Mouse (Mus musculus) G1E (cell line): ENCODE results near the gene Thy1. TPM values are rescaled to one million over a fixed set of nuclear protein-coding genes. Genes with fewer than 3 reads are reported as not detected.

Experiments
- ATAC-seq: 2 replicates; pipeline ENCODE4 v1.8.0; 2016; ENCODE audit warnings: mild to moderate bottlenecking; ENCODE audit not compliant: insufficient number of reproducible peaks, poor library complexity, low FRiP score, severe bottlenecking; ENCODE audit errors: extremely low read depth
- DNase-seq: peaks from one replicate; pipeline ENCODE4 v3.0.0; 2012; ENCODE audit warnings: low spot score
- H3K27me3 ChIP-seq: 2 replicates; pipeline ENCODE4 v1.6.1; 2012; ENCODE audit warnings: mild to moderate bottlenecking, low read length, inconsistent platforms; ENCODE audit not compliant: insufficient read depth
- H3K36me3 ChIP-seq: replicated peaks from 2 replicates; pipeline ENCODE3; 2012; ENCODE audit warnings: mild to moderate bottlenecking, inconsistent platforms
- H3K4me1 ChIP-seq: 2 replicates; pipeline ENCODE4 v1.6.1; 2012; ENCODE audit warnings: low read depth, low read length, inconsistent platforms, mixed read lengths; ENCODE audit not compliant: insufficient read depth
- H3K4me3 ChIP-seq: 2 replicates; pipeline ENCODE4 v1.5.1; 2012; ENCODE audit warnings: low read depth, mild to moderate bottlenecking, inconsistent platforms, low read length, moderate library complexity, mixed read lengths
- H3K9me3 ChIP-seq: replicated peaks from 2 replicates; pipeline ENCODE4 v1.6.1; 2012; ENCODE audit warnings: inconsistent platforms
- CTCF ChIP-seq: IDR thresholded peaks from 2 replicates; pipeline ENCODE4 v1.5.1; 2012; ENCODE audit warnings: low read depth, low read length, inconsistent platforms, mixed read lengths
- GATA1 ChIP-seq: IDR thresholded peaks from 2 replicates; pipeline ENCODE4 v1.6.1; 2012; ENCODE audit warnings: borderline replicate concordance, low read length, inconsistent platforms, mixed read lengths
- GATA2 ChIP-seq: IDR thresholded peaks from 2 replicates; pipeline ENCODE4 v1.6.1; 2012; ENCODE audit warnings: low read depth, low read length, inconsistent platforms, borderline replicate concordance
- POLR2AphosphoS5 ChIP-seq: IDR thresholded peaks from 2 replicates; pipeline ENCODE4 v1.6.1; 2012; ENCODE audit warnings: low read depth, low read length, inconsistent platforms; ENCODE audit not compliant: insufficient replicate concordance
- TAL1 ChIP-seq: conservative IDR thresholded peaks from 2 replicates; pipeline ENCODE4 v1.6.1; 2012; ENCODE audit warnings: low read depth, low read length, inconsistent platforms, mixed read lengths
- polyA plus RNA-seq: library from polyadenylated mRNA; stranded (reverse); fragments of >175 nt; gene quantifications from 2 replicates; pipeline ENCODE4 v1.2.3, GENCODE M21; 2012
- total RNA-seq, 2 experiments: library from RNA; stranded (forward) in 1 of 2; stranded (reverse) in 1 of 2; fragments of 200-1000 nt in 1 of 2; fragments of >200 nt in 1 of 2; fragmentation: Nextera tagmentation in 1 of 2; gene quantifications; 2 replicates each; pipeline ENCODE4 v1.2.3; 2014 to 2017

Thy1 gene
- total RNA-seq (2014; fragmentation: Nextera tagmentation) = not detected in 2 replicates
- total RNA-seq (2017) = 0.12 TPM in 1 of 2 replicates, not detected in the other
- polyA plus RNA-seq = not detected in 2 replicates

GRCm38 (mm10) chr9:44042836-44043707, at the start of gene Thy1:
Gene Thy1, plus strand, starts transcription at chr9:44043384.
- TF ChIP-seq GATA2 (no peak), CTCF (no peak), POLR2AphosphoS5 (no peak), TAL1 (no peak), GATA1 (no peak)
- no peaks in the 10 kb centered on the region for H3K36me3 ChIP-seq
- peaks cover 43% of the 10 kb centered on the region for H3K27me3 ChIP-seq
- peaks cover 14% of the 10 kb centered on the region; the same call in 1 of the 2 replicates for H3K4me1 ChIP-seq
- H3K4me3 ChIP-seq = no peak within 1 kb of the TSS
- ATAC-seq (no peak), DNase-seq (no peak)
- no peaks in the 10 kb centered on the region for H3K9me3 ChIP-seq

- no peaks in the 10 kb centered on the region for H3K9me3 ChIP-seq
- H3K4me1 ChIP-seq = no peaks in the 10 kb centered on the region
- ATAC-seq (no peak), DNase-seq (no peak)
- no peaks in the 10 kb centered on the region for H3K36me3 ChIP-seq
- no peaks in the 10 kb centered on the region for H3K27me3 ChIP-seq
- TF ChIP-seq CTCF (no peak), TAL1 (no peak), POLR2AphosphoS5 (no peak), GATA1 (no peak), GATA2 (no peak)
- H3K4me3 ChIP-seq = no peak overlapping the region
These were observed 45.5 kb upstream of the Thy1 start for GRCm38 (mm10) chr9:43997681-43998080.

DNA sequence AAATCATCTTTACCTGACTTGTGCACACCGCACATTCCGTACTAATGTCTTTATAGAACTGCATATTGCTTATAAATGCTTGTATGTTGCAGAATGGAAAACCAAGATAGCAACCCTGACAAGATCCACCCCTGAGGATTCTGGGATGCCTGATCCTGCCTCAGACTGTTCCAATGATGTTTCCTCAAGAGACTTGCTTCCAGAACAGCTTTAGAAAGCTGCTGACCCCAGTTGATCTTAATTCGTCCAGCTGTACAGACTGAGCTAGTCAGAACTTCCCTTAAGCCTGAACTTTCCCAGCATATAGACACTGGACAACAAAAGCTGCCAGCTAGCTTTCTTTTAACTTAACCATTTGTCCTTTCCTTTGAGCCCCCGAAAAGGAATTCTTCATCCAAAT, 44.3 kb upstream of the Thy1 start:
- Histone ChIP-seq H3K36me3 (no peaks in the 10 kb centered on the region), H3K27me3 (no peaks in the 10 kb centered on the region), H3K4me1 (no peaks in the 10 kb centered on the region), H3K9me3 (no peaks in the 10 kb centered on the region), H3K4me3 (no peak overlapping the region)
- ATAC-seq (no peak), DNase-seq (no peak)
- TF ChIP-seq GATA2 (no peak), CTCF (no peak), GATA1 (no peak), TAL1 (no peak), POLR2AphosphoS5 (no peak)

DNA sequence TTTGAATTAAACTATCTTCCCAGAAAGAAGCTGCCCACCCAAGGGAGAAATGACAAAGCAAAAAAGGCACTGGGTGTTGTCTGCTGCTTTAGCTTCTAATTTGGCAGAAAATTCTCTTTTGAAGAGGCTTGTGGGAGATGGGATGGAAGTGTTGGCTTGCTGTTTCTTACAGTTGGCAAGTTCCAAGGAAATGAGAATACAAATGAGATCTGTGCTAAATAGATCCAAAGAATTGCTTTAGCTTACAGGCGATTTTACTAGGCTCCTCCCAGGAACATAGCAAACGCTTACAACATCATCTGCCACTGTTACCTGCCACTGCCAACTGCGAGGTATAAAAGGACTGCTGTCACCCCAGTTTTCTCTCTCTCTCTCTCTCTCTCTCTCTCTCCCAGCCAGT, 38.8 kb upstream of the Thy1 start:
- ATAC-seq (no peak), DNase-seq (no peak)
- no peak for TF ChIP-seq GATA1
- no peak for TF ChIP-seq GATA2
- no peak for TF ChIP-seq TAL1
- no peak for TF ChIP-seq CTCF
- no peak for TF ChIP-seq POLR2AphosphoS5
- H3K4me1 ChIP-seq = no peaks in the 10 kb centered on the region
- no peaks in the 10 kb centered on the region for H3K9me3 ChIP-seq
- no peaks in the 10 kb centered on the region; the same call in 1 of the 2 replicates for H3K27me3 ChIP-seq
- H3K36me3 ChIP-seq = no peaks in the 10 kb centered on the region
- no peak overlapping the region for H3K4me3 ChIP-seq

DNA sequence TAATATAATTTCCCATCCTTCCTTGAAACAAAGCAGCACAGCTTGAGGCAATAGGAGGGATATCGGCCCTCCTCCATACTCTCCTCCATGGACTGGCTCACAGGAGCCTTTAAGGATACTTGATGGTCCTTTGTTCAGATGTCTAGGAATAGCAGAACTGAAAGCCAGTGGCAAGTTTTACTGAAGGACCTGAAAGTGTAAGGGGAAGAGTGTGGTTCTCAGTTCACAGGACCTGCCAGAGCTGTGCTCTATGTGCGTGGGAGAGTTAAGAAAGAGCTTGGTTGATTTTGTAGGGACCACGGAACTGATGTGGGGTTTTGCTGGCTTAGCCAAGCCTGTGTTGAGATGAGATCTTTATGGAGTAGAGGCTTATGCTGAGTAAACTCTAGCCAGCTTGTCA, 37.9 kb upstream of the Thy1 start:
- no peaks in the 10 kb centered on the region for H3K4me1 ChIP-seq
- H3K4me3 ChIP-seq = no peak overlapping the region
- DNase-seq = no peak
- H3K27me3 ChIP-seq = no peaks in the 10 kb centered on the region; the same call in 1 of the 2 replicates
- ATAC-seq = no peak
- H3K36me3 ChIP-seq = no peaks in the 10 kb centered on the region
- TF ChIP-seq POLR2AphosphoS5 = no peak
- no peak for TF ChIP-seq CTCF
- TF ChIP-seq GATA2 = no peak
- TF ChIP-seq TAL1 = no peak
- TF ChIP-seq GATA1 = no peak
- H3K9me3 ChIP-seq = no peaks in the 10 kb centered on the region

DNA sequence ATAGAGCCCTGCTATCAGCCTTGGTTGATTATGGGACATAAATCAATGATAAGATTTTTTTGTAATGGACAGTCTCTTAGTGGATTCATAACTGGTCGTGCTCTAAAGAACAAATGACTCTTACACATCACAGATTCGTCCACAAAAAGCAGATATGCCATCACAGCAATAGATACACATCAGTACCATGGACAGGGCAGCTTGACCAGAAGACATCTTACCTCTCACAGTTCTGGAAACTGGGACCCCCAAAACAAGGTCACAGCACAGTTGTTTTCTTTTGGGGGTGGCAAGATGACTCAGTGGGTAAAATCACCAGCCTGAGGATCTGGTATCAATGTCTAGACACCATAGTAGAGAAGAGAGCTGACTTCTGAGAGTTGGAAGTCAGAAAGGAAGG, 35.9 kb upstream of the Thy1 start:
- Histone ChIP-seq H3K9me3 (no peaks in the 10 kb centered on the region), H3K4me3 (no peak overlapping the region), H3K27me3 (no peaks in the 10 kb centered on the region; the same call in 1 of the 2 replicates), H3K4me1 (no peaks in the 10 kb centered on the region), H3K36me3 (no peaks in the 10 kb centered on the region)
- DNase-seq (no peak), ATAC-seq (no peak)
- TF ChIP-seq POLR2AphosphoS5 = no peak
- TF ChIP-seq CTCF = no peak
- no peak for TF ChIP-seq GATA2
- TF ChIP-seq GATA1 = no peak
- TF ChIP-seq TAL1 = no peak
